Mouse (Mus musculus) heart, adult 8-10 months (tissue): ENCODE data around the gene Esrrg. TPM values are rescaled to one million over a fixed set of nuclear protein-coding genes. Genes with fewer than 3 reads are reported as not detected.

Experiments used
- DNase-seq: peaks from one replicate; pipeline ENCODE4 v3.0.0; 2022; ENCODE audit warnings: low spot score
- total RNA-seq, 4 experiments: library from RNA; stranded (reverse); gene quantifications; 2 replicates each; pipeline ENCODE4 v1.2.4; 2022

Gene Esrrg
- total RNA-seq: 10 to 100 TPM; 44.1 to 47.4 (median 45.1) TPM

DNA sequence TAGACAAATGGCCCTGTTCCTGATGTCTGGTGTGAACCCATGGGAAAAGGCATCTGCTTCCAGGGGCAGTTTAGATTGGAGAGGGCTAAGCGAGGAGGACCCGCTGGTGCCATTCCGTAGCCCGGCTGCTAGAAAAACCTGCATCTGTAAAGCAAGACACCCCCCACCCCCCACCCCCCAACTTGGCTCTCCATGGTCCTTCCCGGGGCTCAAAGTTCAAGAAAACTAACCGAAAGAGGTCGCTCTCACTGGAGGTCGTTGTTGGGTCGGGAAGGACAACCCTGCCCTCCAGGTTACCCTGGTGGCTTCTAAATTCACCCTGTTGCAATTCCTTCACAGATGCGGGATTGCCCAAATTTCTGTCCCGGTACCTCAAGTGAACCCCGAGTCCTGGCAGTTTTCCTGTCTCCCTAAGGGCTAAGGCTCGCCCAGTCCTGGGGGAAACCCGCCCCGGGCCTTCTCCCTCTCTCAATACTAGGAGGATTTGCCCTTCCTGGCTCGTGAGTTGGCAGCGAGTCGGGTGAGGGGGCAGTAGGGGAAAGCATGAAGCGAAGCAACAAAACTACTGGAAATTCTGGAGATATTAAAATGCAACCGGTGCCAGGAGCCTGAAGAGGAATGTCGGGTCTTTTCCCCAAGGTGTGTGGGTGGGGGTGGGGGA, at the start of gene Esrrg:
Gene Esrrg (plus strand): TSS at position 531 of the 661 bp plus-strand sequence.
- no peak for DNase-seq

DNA sequence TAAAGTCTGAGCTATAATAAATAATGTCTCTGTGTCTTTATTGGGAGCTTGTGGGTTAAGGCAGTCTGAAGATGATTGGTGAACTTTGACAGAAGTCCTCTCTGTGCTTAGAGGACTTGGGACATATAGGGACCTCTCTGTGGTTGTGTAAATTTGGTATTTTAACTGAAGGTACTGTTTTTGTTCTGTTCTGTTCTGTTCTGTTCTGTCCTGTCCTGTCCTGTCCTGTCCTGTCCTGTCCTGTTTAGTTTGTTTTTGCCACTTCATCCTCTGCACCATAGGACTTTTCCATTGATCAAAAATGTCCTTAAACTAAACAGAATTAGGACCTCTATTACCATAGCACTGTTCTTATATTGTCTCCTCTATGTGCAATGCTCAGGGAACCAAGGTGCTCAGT, 24.6 kb upstream of the Esrrg start:
- DNase-seq: no peak

DNA sequence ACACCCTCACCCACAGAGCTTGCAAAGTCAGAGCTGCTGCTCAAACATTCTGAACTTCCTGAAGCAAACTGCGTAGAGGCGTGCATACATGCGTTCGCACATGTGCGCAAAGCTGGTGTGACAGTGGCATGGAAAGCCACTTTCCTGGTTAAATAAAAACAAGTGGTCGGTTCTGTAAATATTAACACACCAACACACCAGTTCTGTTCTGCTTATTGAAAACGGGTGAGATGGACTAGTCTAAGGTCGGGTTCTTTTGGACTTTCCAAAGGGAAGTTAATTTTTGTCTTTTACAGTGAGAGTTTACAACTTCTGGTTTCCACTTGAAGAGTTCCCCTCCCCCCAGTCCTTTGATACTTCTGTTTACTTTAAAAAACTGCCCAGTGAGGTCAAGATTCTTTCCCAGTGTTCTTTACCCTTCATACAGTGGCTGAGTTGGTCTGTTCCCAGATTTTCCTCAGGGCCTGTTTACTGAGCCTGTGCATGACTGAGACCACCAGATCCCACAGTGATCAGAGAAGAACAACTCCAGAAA, 22.0 kb upstream of the Esrrg start:
- DNase-seq: no peak

DNA sequence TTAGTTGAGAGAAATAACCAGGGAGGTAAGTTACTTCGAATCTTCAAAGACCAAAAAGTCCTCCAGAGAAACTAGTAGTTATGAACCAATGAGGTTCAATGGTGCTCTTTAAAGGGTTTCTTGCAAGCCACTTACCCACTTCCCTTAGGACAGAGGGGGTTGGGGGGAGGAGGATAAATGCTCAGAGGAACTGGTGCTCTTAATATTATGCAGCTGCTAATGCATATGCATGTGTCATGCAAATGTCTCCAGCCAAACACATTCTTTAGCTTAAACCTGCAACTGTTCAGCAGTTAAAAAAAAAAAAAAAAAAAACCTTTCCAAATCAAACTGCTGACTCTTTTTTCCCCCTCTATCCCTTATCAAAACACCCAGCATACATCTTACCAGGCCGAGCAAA, 5.6 kb upstream of the Esrrg start:
- DNase-seq: no peak

DNA sequence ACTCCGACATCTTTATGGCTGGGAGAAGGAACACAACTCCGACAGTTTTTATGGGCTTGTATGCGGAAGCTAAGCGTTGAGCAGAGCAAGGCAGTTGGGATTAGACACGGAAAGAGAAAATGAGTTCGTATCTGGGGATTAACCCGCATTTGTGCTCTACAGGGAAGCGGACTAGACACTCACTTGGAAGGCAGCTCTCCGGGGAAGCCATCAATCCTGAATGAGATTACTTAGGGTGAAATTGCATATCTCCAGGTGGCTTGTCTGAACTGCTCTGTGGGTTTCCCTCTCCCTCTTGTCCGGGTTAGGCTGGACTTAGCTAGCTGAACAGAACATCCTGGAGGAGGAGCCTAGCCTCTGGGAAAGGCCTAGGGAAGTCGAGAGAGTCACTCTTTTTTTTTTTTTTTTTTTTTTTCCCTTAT, 4.5 kb upstream of the Esrrg start:
- no peak for DNase-seq

DNA sequence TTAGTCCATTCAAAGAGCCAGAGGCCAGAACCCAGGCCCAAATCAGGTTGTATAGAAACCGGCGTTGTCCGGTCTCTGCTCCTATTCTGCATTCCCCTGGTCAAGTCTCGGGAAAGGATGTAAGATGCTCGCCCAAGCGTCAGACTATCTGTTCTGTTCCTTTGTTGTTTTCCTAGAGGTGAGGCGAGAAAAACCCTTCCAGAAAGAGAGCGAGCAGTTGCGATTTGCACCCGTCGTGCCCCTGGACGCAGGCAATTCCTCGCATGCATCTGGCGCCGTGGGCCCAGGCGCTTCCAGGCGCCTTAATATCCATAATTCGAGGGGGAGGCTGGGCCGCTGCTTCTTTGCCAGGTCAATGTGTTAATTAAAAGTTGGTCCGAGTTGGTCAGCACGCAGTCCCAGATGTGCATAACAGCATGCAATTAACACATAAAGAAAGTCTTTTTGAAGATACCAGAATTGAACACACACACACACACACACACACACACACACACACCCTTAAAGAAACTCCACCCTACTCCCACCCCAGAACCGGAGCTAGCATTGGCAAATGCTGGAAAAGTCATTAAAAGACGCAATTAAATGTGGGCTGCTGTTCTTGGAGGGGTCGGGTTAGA, 3.8 kb upstream of the Esrrg start:
- DNase-seq: no peak

DNA sequence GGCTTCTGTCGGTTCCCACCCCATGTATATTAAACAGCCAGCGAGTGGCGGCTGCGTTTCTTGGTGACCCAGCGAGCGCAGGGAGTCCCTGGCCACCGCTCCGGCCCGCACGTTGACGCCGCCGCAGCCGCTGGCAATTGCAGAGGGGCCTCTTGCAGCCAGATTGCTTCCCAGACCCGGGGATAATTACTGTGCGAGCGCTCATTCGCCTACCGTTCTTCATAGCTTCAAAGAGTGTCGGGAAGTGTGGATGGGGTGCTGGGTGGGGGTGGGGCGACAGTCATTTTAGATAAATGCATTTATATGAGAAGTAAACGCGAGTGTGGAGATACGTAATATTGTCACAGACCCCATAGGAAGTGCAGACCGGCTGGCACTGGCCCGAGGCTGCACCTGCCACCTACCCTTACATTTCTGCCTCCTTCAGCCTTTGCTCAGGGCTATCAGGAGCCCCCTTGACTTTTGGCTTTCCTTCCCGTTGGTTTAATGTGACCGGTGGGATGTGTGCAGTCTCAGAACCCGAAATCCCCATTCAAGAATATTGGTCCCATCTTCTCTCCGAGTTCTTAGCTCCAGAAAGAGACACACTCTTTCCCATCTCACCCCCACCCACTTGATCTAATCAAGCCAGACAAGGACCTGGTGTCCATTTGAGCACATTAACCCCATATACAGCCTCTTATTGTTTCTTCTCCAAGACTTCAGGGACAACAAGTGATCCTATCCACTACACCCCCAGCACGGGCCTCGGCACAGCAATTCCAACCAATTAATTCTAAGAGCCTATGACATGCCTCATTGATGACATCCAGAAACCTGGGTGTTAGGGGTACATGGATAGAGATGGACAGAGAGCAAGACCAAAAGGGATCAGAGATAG, 3.0 kb upstream of the Esrrg start:
- DNase-seq: no peak

DNA sequence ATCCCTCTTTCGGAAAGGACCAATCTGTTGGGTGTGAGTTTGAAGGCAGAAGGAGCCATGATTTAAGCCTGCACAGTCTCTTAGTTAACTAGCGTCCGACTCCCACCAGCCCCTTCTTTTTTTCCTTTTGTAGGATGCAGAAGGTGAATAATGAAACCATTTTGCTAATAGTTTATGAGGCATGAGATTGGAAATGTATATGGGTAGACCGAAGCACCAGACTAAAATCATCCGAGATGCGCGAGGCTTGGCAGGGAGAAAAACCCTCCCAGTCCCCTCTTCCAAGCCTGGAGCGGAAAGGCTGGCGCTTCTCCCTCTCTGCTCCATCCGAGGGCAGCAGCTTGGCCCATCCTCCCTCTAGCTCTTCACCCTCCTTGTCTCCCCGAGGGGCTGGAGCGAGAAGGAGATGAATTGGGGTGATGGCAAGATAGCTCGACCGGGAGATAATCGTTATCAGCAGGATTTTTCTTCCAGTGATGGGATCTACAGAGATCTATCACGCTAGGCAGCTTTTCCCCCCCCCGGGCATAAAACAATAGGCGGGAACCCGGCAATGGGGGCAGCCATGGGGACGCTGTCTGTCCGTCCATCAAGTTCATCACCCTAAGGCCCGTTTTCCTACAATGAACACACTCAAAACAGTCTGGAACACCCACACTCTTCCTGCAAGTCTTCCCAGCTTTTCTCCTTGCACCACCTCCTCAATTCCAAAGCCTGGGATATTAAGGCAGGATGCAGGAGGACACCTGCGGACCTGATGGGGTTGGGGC, 2.1 kb upstream of the Esrrg start:
- DNase-seq: no peak

DNA sequence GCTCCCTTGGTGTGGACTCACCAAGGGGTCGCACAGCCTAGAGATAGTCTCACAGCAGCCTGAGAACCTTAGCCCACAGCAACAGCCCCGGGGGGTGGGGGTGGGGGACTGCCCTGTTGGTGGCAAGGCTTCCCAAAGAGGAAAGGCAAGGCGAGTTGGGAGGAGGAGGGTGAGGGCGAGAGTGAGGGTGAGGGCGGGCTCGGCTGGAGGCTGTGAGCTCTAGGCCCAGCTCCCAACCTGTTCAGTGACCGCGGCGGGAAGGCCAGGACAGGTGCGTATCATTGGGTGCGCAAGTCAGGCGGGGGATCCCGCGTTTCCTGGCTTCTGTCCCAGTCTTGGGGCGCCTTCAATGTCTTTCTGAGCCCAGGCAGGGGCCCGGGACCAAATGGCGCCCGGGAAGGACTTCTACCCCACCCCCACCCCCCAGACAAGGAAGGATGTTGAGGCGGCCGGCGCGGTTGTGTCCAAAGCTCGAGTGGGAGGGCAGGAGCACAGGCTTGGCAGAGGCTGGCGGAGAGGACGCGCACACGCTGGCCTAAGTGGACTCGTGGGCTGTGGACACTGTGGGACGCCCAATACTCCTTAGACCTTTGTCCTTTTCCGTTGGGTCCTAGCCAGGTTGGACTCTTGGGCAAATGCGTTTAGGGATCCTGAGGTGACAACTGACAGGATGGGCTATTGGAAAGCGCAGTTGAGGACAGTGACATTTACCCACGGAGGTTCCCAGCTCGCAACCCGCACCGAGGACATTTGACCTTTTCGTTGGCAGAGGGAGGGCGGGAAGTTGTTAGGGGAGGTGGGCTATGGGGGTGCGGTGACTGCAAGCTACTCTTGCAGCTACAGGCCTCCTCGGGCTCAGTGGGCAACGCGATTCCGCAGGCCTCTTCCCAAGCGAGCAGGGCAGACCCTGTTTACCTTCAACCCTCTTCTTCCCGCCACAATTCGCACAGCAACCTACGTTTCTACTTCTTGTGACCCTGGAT, 1.2 kb upstream of the Esrrg start:
- DNase-seq: no peak

DNA sequence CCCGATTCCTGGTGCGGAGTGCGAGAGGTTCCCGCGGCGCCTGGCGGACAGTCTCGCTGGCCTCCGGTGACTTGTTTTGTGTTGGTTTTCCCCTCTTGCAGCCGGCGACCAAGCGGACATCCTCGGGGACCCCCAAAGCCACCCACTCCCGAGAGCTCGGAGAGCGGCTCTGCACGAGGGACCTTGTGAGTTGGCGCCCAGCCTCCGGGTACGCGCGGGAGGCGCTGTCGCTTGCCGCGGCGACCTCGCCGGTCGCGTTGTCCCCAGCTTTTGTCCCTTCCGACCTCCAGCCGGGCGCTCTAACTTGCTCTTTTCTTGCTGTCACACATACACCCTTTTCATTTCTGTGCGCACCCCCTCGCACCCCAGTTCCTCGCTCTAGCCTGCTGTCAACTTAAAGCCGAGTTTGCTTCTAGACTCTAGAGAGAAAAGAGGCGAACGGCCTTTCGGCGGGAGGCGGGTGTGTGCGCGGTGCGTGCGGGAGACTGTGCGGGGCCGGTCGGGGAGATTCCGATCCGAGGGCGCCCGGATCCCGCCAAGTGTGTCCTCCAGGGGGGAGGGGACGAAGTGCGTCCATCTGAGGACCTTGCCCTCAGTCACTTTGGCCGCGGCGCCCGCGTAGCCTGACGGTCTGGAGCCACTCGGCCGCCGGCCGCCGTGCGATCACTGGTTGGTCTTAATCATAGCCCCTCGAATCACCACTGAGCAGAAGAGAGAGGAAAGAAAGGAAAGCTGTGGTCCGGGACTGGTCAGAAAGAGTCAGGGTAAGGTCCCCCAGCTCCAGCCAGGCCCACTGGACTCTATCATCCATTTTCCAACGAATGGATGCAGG, 646 bp downstream of the Esrrg start:
- DNase-seq: no peak

DNA sequence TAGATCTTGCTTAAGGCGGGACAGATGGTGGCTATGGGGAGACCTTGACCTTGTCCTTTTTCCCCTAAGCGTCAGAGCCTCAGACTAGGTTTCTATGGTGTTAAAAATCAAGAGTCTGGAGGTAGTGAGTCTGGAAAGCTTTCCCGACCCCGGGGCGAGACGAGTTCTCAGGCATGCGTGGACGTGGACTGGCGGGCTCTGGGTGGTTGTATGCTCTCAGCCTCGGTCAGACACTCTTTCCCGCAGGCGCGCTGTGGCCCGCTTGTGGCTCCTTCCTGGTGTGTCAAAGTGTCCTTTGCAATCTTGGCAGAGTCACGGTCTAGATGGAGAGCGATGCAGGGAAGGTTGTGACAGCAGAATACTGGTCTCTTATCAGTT, 1.3 kb downstream of the Esrrg start:
- DNase-seq: peak; percentile 16

DNA sequence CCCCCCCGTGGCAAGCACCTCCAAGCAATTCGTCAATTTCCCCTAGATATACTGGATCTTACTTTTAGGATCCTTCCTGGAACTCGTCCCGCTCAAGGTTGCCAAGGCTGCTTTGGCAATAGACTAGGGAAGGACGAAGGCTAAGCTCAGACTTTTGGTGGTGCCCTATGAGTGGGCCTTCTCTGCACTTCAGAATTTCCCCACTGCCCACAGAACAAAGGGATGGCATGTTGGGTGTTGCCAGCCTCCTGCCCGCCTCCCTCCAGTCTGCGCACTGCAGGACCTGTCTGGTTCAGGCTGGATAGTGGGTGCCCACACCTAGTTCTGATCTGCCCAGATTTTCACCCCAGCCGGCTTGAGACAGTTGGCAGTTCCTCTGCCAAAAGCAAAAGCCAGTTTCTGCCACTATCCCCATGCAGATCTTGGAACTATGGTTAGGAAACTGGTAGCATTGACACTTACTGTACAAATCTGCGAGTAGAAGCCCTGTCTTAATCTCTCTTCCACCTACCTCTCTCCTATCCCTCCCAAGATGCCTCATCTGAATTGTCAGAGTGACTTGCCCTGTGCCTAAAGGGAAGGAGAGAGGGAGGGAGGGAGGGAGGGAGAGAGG, 1.9 kb downstream of the Esrrg start:
- no peak for DNase-seq

DNA sequence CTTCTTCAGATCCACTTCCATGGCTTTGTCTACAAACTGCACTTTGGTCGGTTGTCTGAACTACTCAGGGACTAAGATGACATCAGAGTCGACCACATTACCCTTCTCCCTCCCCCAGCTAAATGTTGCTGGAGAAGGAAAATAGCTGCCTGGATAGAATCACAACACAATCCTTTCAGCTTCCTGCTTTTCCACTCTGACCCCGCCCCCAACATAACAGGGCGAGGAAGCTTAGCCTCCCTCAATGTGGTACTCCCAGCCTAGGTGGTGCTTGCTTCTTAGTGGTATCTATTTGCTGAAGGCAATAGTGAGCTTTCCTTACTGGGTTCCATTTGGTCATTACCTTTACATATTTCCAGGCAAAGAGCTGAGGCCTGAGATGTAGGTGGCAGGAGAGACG, 3.3 kb downstream of the Esrrg start:
- no peak for DNase-seq

DNA sequence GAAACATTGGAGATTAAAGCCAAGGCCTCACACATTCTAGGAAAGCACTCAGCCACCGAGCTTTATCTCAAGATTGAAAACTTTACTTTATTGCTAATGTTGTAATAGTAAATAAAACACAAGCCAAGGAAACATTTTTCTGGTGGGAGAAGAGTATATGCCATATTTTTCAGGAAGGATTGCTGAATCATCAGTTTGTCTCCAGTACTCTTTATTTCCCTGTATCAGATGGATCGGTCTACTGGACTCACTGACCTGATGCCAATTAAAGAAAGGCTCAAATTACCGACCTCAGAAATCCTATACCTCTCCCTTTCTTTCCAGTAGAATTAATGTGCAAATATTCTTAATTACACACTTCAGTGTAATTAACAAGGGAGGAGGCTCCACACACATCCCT, 4.7 kb downstream of the Esrrg start:
- DNase-seq: no peak

DNA sequence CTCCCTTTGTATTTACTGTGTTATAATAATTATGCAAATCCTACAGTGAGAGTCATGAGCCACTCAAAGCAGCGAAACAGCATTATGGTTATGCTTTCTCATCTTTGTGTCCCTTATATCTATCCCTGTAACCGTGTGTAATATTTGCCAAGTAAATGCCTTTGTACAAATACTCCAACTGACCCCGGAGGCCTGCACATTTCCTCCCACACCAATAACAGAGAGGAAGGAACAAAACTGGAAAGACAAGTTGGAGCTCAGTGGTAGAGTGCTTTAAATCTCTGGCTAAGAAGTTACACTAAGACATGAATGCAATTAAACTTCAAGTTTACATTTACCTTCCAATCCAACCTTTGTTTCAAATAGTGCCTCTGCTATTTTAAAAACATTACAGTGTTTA, 15.4 kb downstream of the Esrrg start:
- no peak for DNase-seq

DNA sequence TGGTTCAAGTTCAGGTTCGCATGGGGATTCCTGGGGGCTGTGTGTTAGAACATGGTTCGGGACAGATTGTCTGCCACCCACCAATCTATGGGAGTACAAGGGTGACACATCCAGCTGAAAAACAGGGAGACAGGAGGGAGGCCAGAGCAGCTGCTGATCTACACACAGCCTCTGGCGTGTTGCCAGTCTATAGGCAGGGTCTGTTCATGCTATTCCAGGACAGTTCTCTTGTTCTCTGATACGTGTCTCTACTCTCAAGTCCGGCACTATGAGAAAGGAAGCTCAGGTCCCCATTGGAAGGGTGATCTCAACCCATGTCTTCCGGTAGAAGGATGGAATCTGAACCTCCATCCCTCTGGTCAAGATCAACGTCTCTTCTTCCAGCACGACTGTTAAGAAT, 21.8 kb downstream of the Esrrg start:
- no peak for DNase-seq

DNA sequence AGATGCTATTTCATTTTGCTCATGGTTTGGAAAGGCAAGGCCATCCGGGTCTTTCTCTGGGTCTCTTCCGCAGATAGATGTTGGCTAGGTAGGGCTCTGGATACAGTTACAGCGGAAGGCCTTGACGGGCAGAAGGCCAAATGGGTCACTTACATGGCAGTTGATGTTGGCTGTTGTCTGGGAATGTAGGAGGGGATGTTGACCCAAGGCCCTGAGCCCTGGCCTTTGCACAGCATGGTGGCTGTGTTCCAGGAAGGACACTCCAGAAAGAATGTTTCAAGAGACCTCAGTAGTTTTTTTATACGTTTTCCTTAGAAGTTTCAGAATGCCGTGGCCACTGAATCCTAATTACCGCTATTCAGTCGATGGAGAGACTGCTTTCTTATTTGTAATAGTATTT, 22.9 kb downstream of the Esrrg start:
- no peak for DNase-seq

DNA sequence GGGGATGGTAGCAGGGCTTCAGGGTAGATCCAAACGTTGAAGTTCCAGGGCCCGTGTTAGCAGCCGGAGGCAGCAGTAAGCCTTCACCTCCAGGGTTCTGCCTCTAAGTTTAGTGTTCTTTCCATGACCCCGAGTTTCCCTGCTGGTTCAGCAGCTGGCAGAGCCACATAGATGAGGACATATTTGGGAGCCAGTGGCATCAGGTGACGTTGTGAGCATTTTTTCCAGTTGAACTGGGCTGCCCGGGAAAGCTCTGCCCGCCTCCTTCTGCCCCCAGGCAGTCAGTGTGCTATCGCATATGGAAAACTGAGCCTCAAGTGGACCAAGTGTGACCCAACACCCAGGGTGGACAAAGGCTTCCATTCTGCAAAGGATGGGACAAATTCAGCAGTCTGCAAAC, 36.7 kb downstream of the Esrrg start:
- peak; percentile 26 for DNase-seq

DNA sequence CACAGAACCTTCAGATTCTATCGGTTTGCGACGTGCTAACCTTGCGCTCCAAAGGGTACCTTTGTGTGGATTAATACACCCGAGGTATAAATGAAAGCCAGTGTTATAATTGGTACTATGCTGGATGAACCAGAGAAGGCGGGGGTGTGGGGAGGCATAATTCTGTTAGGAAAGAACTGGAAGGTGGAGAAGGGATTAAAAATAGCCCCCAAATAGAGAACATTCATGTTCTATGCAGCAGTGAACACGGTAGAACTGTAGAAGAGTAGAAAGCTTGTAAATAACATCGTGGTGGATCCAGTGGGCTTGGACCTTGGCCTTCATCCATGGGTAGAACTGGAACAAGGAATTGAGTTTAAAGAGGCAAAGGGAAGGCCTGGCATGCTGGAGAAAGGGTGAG, 40.0 kb downstream of the Esrrg start:
- DNase-seq: no peak
